Mouse (Mus musculus) 416B (cell line): ENCODE data around the gene F2.

ENCODE experiments used
- DNase-seq: peaks from one replicate; pipeline ENCODE4 v3.0.0; 2011; ENCODE audit warnings: low read depth

Gene F2

DNA sequence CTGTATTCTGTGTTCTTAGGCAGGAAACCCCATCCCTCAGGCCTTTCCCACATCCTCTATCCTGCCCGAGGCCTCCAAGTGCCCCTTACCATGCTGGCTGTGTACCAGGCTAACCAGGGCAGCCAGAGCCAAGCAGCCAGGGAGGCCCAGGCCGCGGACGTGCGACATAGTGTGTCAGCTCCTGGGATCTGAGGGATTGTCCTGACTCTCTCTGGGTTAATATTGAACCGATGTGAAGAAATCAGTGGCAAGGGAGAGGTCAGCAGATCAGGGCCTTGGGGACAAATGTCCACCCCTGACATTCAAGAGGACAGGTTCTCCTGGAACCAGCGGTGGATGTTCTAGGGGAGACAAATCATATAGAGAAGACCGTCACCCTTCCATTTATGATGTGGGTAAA is at the start of gene F2:
Gene F2 (minus strand): TSS at position 186 of the 400 bp plus-strand sequence.
- no peak for DNase-seq

DNA sequence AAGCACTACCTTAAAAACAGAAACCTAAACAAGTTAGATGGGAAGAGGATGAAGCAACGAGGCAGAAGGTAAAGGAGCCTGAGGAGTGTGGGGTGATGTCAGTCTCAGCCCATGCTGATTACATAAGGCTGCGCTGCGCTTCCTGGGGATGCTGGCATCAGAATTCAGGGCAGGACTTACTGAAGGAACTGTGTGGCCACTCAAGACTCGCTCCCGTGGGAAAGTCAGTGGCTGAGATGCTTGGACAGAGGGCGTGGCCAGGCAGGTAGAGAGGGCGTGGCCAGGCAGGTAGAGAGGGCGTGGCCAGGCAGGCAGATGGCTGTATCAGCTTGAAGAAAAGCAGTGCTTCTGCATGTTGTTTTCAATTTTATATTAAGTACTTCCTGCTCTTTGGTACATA is 47.7 kb upstream of the F2 start:
- no peak for DNase-seq

- DNase-seq = peak; percentile 69
Observed at GRCm38 (mm10) chr2:91682850-91683249, 46.6 kb upstream of the F2 start.

DNA sequence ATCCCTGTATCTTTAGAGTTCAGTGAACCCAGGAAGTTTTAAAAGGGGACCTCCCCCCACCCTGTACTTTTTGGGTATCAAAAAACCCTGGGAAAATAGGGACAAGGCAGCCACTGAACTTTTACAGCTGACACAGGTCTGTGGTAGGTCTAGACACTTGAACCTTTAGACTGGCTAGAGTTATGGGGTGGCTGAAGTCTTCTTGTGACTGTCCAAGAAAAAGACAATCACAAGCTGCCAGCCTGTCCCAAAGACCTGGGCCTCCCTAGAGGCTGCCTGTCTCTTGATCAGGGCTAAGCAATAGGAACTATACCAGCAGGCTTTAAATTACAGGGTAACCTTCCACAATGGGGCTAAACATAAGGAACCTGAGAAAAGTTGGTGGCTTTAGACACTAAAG is 40.7 kb upstream of the F2 start:
- DNase-seq = no peak

- DNase-seq = no peak
Observed at GRCm38 (mm10) chr2:91676420-91676819, 40.2 kb upstream of the F2 start.

DNA sequence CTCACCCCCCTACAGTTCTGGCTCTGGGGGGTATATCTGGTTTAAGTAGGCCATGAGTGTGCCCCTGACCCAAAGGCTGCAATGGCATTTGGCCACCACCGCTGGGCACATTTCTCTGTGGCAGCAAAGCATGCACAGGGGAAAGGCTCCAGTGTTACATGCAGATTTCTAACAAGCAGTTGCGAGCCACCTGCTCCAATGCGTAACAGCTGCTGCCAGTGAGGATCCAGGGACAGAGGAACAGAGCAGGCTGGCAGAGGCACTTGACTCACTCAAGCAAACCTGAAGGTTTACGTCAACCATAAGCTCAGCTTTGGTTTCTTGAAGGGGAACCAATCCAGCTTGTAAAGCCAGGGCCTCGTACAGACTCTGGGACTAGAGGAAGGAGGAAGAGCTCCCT is 38.7 kb upstream of the F2 start:
- DNase-seq = no peak

DNA sequence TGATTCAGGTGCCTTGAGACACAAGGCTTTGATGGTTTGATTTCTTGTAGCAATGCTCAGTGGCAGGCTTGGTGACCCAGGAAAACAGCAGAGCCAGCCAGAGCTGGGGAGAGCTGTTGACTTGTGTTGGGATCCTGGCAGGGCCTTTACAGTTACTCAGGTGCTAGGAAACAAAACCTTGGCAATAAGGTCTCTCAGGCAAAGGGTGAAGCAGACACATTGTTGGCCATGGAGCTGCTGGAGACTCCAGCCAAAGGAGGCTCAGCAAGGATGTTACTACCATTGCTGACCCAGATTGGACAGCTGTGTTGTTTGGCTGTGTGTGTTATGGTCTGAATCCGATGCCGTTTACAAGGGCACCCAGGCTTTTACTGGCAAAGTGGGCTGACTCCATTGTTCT is 37.4 kb upstream of the F2 start:
- no peak for DNase-seq

- no peak for DNase-seq
Observed at GRCm38 (mm10) chr2:91670038-91670437, 33.8 kb upstream of the F2 start.

DNA sequence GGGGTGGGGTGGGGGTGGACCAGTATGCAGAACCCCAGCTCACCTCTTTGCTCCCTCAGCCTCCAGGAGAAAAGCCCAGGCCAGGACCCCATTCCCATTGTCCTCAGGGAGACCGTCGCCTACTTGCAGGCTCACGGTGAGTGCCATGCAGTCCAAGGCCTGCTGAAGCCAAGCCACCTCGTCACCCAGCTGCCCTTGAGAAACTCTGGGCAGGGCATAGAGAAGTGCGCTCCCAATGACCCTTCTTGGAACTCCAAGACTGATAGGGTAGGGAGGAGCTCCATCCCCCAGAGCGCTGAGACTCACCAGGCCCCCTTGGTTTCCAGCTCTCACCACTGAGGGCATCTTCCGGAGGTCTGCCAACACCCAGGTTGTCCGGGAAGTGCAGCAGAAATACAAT is 33.1 kb upstream of the F2 start:
- no peak for DNase-seq

DNA sequence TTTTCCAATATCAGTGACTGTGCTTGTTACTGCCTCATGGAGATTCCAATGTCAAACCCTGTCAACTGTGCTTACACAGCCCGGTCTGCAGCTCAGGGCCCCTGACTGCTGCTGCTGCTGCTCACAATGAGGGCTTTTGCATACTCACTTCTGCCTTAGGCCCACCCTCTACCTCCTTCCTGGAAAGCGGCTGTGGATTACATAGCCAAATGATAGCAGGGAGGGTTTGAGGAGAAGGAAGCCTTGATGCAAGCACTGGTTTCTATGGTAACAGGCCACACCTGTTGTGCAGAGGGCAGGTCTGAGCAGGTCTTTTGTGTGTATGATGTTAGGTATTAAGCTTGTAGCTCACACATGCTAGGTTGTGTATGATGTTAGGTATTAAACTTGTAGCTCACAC is 31.5 kb upstream of the F2 start:
- no peak for DNase-seq

DNA sequence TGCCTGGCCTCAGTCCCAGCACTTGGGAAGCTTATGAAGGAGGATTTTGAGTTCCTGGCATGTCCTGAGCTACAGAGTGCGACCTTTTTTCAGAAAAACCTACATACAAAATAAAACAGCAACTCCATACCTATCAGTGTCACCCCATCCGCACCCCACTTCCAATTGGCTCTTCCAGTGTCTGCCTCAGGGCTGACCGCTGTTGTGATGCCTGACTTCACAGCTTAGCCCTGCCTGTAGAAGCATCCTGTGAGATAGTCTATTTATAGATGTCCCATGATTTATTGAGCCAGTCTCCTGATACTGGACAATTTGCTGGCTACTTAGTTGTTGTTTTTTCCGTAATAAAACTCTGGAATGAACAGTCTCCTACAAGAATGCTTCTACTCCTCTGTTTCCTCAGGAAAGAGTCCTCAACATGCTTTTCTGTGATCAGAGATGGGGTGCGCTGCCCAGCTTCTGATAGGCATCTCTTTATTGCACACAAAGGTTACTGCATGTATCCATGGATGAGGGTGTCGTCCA is 30.2 kb upstream of the F2 start:
- DNase-seq = no peak

GRCm38 (mm10) chr2:91664780-91665179 is 28.6 kb upstream of the F2 start:
- no peak for DNase-seq

GRCm38 (mm10) chr2:91660981-91661380 is 24.8 kb upstream of the F2 start:
- no peak for DNase-seq

GRCm38 (mm10) chr2:91659657-91660056 is 23.4 kb upstream of the F2 start:
- no peak for DNase-seq

DNA sequence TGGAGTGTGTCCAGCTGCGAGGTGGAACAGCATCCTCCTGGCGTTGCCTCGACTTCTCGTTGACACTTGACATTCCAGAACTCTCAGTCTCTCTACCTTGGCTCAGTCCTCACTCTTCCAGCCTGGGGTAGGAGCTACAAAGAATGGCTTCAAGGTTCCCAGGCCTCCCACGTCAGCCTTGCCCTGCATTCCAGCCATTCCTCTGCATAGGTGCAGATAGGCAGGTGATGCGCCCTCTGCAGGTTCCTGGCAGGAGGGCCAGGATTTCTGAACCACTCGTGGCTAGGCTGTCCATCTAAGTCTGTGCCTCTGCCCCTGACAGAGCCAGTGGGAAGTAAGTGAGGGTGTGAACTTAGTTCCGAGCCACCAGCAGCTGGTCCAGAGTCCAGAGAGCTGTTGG is 20.6 kb upstream of the F2 start:
- no peak for DNase-seq

- no peak for DNase-seq
Observed at GRCm38 (mm10) chr2:91655827-91656226, 19.6 kb upstream of the F2 start.

GRCm38 (mm10) chr2:91655388-91655787 is 19.2 kb upstream of the F2 start:
- DNase-seq = no peak

- DNase-seq = no peak
Observed at GRCm38 (mm10) chr2:91652863-91653262, 16.6 kb upstream of the F2 start.

GRCm38 (mm10) chr2:91651458-91652258 is 15.4 kb upstream of the F2 start:
- DNase-seq = no peak

GRCm38 (mm10) chr2:91650360-91650995 is 14.3 kb upstream of the F2 start:
- no peak for DNase-seq

DNA sequence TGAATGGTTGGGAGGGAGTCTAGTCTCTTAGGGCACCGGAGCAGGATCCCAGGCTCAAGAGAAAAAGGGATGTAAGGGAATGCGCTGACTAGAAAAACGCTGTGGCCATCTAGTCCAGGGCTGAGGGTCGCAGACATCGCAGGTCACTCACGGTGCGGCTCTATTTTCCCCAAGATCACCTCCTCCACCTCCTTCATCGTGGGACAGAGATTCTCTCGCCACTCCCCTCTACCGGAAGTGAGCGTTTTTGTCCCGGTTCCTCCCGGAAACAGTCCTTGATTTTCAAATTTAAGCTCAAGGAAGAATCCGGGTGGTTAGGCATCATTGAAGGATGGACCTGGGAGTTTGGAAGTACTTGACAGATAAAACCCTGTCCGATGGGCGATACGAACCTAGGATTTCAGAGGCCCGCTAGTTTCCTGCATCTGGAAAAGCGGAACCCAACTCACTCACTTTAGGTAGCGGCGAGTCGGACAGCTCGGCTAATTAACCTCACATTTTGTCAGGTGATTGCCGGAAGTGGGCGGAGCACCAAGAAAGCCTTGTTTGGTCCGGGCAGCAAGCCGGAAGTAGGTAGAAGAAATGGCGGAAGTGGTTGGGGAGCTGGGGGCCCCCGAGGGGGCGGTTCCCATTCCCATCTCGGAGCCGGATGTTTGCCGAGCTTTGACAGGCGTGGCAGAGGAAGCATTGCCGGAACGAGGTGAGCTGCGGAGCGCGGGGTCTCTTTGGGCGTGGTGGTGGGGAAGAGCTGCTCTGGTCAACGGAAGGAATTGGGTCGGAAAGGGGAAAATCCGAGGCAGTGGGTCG is 13.5 kb upstream of the F2 start, which contains the start of the genes Zfp408 and Arhgap1:
Gene Zfp408 (minus strand): TSS at position 239 of the 807 bp plus-strand sequence.
Gene Arhgap1 (plus strand): TSS at position 308 of the 807 bp plus-strand sequence.
- DNase-seq = peak; percentile 100

DNA sequence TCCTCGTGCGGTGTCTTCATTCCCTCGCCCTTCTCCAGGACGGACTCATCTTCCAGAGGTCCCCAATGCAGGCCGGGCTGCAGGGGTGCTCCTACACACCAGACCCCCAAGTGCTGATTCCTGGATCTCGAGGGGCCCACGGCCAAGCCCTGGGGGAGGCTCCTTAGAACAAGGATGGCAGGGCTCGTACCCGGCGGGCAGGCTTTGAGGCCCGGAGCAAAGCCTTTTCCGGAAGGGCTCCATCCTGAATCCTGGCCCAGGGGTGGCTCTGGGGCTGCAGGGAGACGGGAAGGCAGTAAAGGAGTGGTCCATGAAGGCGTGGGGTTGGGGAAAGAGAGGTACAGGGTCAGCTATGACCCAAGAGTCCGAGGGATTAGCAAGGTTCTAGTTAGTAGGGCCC is 12.9 kb upstream of the F2 start:
- no peak for DNase-seq

DNA sequence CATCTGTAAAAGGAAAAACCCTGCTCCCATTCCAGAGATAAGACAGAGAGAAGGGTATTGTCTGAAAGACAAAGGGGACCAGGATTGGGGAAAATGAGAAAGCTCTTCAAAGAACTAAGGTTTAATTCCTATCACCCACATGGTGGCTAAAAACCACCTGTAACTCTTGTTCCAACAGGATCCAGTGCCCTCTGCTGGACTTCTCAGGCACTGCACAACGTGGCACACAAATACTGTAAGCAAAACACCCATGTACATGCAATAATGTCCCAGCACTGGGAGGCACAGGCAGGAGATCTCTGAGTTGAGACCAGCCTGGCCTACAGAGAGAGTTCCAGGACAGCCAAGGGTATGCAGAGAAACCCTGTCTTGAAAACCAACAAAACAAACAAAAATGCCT is 10.5 kb upstream of the F2 start:
- peak; percentile 77 for DNase-seq
